Mouse (Mus musculus): ENCODE results near the gene Zfp54. TPM values are rescaled to one million over a fixed set of nuclear protein-coding genes. Genes with fewer than 3 reads are reported as not detected.
"Not testable (repeated sequence)": the region's sequence is repeated elsewhere in the genome, so short reads cannot be mapped to it uniquely, and the experiment has no call there.

Zfp54 gene
- polyA plus RNA-seq, 1 experiment: not detected

DNA sequence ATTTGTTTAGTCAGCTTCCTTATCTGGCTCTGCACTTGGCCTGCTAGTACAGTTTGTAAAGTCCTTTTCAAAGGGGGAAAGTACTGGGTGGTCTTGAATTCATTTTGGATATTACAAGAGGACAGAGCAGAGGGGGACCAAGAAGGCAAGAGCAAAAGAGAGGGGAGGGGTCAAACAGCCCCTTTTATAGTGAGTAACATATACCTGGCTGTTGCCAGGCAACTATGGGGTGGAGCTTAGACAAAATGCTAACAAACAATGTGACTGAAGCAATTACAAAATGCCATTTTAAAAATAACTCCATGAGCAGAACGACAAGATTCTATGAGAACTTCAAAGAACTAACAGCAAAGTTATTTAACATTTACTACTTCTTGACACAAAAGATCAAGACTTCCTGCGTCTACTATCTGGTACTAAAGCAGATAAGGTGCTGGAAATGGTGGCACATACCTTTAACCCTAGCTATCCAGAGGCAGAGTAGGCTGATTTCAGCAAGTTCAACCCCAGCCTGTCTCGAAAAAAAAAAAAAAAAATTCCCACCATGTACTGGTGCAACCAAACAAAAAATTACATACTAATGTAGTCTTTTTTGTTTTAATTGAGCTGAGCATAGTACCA, 49.1 kb downstream of the Zfp54 start:
- H3K4me1 ChIP-seq (ENCODE audit: control insufficient read depth, insufficient read depth, low read length): no peaks in the 10 kb centered on the region
- TF ChIP-seq CTCF (IDR thresholded peaks at IDR 0.05; ENCODE audit: insufficient read depth, low read depth, low read length) (no peak), POLR2A (IDR thresholded peaks at IDR 0.05; ENCODE audit: insufficient read depth, low read depth, low read length) (no peak)
- no peak overlapping the region for H3K27ac ChIP-seq (ENCODE audit: insufficient read depth, low read depth, low read length)
- no peak overlapping the region for H3K4me3 ChIP-seq (ENCODE audit: insufficient read depth, low read depth, low read length)
- WGBS: 68% methylated on average over 3 of the region's 3 CpGs

DNA sequence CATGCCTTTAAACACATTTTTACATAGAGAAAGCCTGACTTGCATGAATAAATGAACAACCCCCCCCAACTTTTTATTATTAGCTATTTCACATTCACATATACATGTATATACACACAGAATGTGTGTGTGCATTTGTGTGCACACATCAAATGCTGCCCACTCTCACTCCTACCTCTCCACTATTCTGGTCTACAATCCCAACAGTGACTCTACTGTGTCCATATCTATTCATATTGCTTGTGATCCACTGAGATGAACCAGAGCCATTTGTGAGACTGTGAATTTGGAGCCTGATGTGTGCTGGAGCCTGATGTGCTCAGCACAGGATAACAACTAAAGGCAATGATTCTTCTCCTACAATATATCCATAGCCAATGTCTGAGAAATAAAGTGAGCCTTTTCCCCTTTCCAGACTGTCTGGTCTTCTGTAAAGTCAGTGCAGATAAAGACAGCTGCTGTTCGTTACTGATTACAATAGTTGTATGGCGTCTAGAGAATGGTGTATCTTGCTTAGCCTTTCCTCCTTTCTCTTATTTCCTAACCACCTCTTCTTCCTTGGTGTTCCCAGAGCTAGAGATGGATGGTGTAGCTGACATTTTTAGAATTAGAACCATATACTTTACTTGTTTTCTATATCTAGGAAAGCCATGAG, 49.8 kb downstream of the Zfp54 start:
- Histone ChIP-seq H3K27ac (ENCODE audit: insufficient read depth, low read depth, low read length) (no peak overlapping the region), H3K4me1 (ENCODE audit: control insufficient read depth, insufficient read depth, low read length) (no peaks in the 10 kb centered on the region), H3K4me3 (ENCODE audit: insufficient read depth, low read depth, low read length) (no peak overlapping the region)
- WGBS: 70% methylated on average over 2 of the region's 2 CpGs
- TF ChIP-seq POLR2A (IDR thresholded peaks at IDR 0.05; ENCODE audit: insufficient read depth, low read depth, low read length) (no peak), CTCF (IDR thresholded peaks at IDR 0.05; ENCODE audit: insufficient read depth, low read depth, low read length) (no peak)

DNA sequence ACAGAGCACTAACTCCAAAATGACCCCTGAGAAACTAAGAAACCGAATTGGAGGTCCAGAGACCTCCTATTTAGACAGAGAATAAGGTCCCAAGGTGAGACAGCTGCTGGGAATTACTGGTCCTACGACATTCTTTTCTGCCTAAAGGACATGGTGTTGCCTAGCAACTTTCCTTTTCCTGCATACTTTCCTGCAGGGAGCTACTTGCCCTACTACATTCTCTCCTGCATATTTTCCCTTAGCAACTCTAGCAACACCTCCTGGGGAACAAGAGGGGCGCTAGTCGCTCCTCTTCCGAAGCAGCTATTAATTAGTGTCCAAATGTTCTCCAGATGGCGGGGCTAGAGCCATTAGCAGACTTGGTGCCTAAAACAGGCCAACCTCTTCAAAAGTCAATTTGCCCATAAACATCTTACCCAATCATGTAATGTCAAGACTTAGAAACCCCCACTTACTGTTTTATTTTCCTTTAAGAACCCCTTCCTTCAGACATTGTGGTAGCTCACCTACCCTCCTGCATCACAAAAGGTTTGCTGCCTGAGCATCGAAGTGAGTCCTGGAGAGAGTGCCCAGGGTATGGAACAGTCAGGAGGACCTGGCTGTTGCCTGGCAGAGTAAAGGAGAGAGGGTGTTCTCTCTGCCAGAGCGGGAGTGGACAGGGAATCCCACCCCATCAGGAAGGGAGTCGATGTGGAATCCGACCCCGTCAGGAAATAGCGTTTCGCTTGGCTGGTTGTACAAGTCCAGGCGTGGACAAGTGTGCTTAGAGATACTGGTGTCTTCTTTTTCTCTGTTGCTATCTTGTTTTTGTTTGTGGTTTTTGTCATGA, 50.5 kb downstream of the Zfp54 start:
- WGBS: 45% methylated on average over 14 of the region's 14 CpGs
- Histone ChIP-seq H3K4me1 (ENCODE audit: control insufficient read depth, insufficient read depth, low read length) (no peaks in the 10 kb centered on the region), H3K4me3 (ENCODE audit: insufficient read depth, low read depth, low read length) (no peak overlapping the region), H3K27ac (ENCODE audit: insufficient read depth, low read depth, low read length) (no peak overlapping the region)
- no peak for TF ChIP-seq POLR2A (IDR thresholded peaks at IDR 0.05; ENCODE audit: insufficient read depth, low read depth, low read length)
- no peak for TF ChIP-seq CTCF (IDR thresholded peaks at IDR 0.05; ENCODE audit: insufficient read depth, low read depth, low read length)

DNA sequence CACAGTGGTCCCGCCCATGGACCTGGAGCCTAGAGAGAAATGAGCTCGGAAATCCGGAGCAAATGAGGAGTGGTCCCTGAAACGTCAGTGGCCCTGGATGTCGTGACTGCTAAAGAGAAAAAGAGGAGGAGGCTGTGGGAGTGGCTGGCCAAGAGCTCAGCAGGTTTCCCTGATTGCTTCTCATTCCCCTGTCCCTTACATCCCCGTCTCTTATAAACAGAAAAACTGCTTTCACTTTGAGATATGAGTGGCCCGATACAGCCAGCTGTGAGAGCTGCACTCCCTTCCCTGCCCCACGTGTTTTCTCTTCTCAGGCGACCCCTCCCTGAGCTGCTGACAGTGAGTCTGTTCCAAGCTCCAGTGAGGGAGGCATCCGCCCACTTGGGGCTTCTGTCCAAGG, 51.7 kb downstream of the Zfp54 start:
- not testable (repeated sequence) for H3K4me1 ChIP-seq (ENCODE audit: control insufficient read depth, insufficient read depth, low read length); H3K27ac ChIP-seq (ENCODE audit: insufficient read depth, low read depth, low read length); H3K4me3 ChIP-seq (ENCODE audit: insufficient read depth, low read depth, low read length)
- 18% methylated on average over 10 of the region's 10 CpGs for WGBS

DNA sequence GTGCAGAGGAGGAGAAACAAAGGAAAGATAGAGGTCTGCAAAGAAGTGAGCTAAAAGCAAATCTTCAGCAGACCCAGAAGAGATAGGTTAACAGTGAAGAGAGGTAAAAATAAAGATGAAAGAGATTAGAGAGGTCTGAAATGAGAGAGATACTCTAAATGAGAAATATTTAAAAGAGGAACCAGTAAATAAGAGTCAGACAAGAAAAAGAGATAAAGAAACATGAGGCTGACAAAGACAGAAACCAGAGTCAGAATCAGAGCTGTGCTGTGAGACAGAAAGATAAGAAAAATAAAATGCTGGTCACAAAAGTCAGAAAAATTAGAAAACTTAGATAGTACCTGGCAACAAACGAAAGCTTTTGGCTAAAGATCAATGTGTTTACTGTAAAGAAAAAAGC, 52.3 kb downstream of the Zfp54 start:
- H3K4me3 ChIP-seq (ENCODE audit: insufficient read depth, low read depth, low read length); H3K4me1 ChIP-seq (ENCODE audit: control insufficient read depth, insufficient read depth, low read length); H3K27ac ChIP-seq (ENCODE audit: insufficient read depth, low read depth, low read length): not testable (repeated sequence)
- 70% methylated on average over 1 of the region's 1 CpGs for WGBS

DNA sequence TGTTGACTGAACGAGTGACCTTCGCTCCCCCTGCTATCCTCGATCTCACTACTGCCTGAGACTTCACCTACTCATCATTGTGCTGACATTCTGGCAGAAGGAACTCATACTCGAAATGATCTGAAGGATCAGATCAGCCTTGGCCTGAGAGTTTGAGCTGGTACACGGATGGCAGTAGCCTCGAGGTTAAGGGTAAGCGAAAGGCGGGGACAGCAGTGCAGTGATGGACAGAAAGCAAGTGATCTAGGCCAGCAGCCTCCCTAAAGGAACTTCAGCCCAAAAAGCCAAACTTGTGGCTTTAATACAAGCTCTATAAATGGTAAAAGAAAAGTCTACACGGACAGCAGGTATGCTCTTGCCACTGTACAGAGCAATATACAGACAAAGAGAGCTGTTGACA, 53.3 kb downstream of the Zfp54 start:
- not testable (repeated sequence) for H3K4me1 ChIP-seq (ENCODE audit: control insufficient read depth, insufficient read depth, low read length); H3K4me3 ChIP-seq (ENCODE audit: insufficient read depth, low read depth, low read length); H3K27ac ChIP-seq (ENCODE audit: insufficient read depth, low read depth, low read length)
- WGBS: 83% methylated on average over 4 of the region's 9 CpGs

DNA sequence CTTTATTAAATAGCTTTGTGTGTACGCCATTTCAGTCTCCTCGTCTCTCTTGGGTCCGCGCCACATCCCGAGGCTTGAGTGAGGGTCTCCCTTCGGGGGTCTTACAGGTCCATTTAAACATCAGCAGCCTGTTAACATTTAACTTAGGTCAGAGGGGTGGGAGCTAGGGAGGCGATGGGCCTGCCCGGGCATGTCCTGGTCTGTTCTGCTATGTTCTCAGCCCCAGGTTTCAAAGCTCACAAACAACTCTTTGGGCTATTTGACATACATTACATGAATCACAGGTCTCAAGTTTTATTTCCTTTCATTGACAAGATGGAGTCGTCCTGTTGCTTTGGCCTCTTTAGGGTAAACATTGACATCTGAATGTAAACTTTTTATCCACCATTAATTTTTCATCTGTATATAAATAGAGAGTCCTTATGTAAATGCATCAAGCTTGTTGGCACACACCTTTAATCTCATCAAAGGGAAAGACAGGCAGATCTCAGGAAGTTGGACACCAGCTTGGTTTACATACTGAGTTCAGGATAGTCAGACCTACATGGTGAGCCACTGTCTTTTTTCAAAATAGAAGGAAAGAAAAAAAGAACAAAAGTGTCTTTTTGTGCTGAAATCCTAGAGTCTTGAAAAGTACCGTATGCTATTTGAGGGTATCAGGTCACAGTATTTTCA, 55.2 kb downstream of the Zfp54 start:
- not testable (repeated sequence) for H3K27ac ChIP-seq (ENCODE audit: insufficient read depth, low read depth, low read length); H3K4me1 ChIP-seq (ENCODE audit: control insufficient read depth, insufficient read depth, low read length); H3K4me3 ChIP-seq (ENCODE audit: insufficient read depth, low read depth, low read length)
- 92% methylated on average over 10 of the region's 10 CpGs for WGBS

Other genes starting within 250 kb of the Zfp54 start
- gene Vmn1r234, start 197.1 kb upstream of the Zfp54 start, polyA plus RNA-seq (2012; ENCODE audit: insufficient read depth, insufficient read length, low replicate concordance, missing spikeins): not detected in 2 replicates
- gene Vmn1r235, start 166.8 kb upstream of the Zfp54 start, polyA plus RNA-seq (2012; ENCODE audit: insufficient read depth, insufficient read length, low replicate concordance, missing spikeins): not detected in 2 replicates
- gene Vmn1r236, start 140.3 kb upstream of the Zfp54 start, polyA plus RNA-seq (2012; ENCODE audit: insufficient read depth, insufficient read length, low replicate concordance, missing spikeins): not detected in 2 replicates
- gene Vmn1r237, start 111.4 kb upstream of the Zfp54 start, polyA plus RNA-seq (2012; ENCODE audit: insufficient read depth, insufficient read length, low replicate concordance, missing spikeins): not detected in 2 replicates
- gene Zfp677, start 39.5 kb upstream of the Zfp54 start, polyA plus RNA-seq (2012; ENCODE audit: insufficient read depth, insufficient read length, low replicate concordance, missing spikeins): not detected in 2 replicates
- not detected in 2 replicates for gene Zfp51, start 27.1 kb downstream of the Zfp54 start, polyA plus RNA-seq (2012; ENCODE audit: insufficient read depth, insufficient read length, low replicate concordance, missing spikeins)
- not detected in 2 replicates for gene Zfp53, start 65.8 kb downstream of the Zfp54 start, polyA plus RNA-seq (2012; ENCODE audit: insufficient read depth, insufficient read length, low replicate concordance, missing spikeins)
- not detected in 2 replicates for gene Zfp52, start 112.3 kb downstream of the Zfp54 start, polyA plus RNA-seq (2012; ENCODE audit: insufficient read depth, insufficient read length, low replicate concordance, missing spikeins)
- not detected in 2 replicates for gene Zfp948, start 143.8 kb downstream of the Zfp54 start, polyA plus RNA-seq (2012; ENCODE audit: insufficient read depth, insufficient read length, low replicate concordance, missing spikeins)
- not detected in 2 replicates for gene Zfp983, start 227.4 kb downstream of the Zfp54 start, polyA plus RNA-seq (2012; ENCODE audit: insufficient read depth, insufficient read length, low replicate concordance, missing spikeins)